Mouse (Mus musculus) spleen, adult 2 months (tissue): ENCODE data around the gene H2afz.

Experiments
- CTCF ChIP-seq: fragments of 200-500 bp; IDR thresholded peaks from 2 replicates; pipeline ENCODE4 v1.5.1; 2011; ENCODE audit warnings: mild to moderate bottlenecking, inconsistent platforms; ENCODE audit not compliant: insufficient read depth, insufficient read length, insufficient replicate concordance; ENCODE audit errors: extremely low read depth
- POLR2A ChIP-seq: fragments of 200-500 bp; IDR thresholded peaks from 2 replicates; pipeline ENCODE4 v1.6.1; 2011; ENCODE audit warnings: low read depth, low read length, inconsistent platforms

DNA sequence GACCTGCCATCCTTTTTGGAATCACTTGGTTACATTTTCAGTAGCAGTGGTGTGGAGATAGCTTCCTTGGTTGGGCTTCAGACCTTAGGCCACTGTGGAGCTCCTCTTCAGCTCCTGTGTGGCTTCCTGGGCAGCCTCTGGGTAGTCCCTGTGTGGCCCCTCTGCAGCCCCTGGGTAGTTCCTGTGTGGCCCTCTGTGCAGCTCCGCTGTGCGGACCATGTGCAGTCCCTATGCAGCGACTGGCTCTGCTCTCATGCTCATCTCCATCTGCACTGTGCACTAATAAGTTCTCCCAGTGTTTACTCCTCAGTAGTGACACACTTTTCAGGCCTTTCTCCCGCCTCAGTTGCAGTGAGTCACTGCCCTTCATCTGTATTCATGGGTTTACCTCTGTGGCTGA, 27.8 kb downstream of the H2afz start:
- TF ChIP-seq POLR2A (no peak), CTCF (no peak)
